Mouse (Mus musculus): Measurements from ENCODE around the gene Rars. TPM values are rescaled to one million over a fixed set of nuclear protein-coding genes. Genes with fewer than 3 reads are reported as not detected.
"Not testable (repeated sequence)": the region's sequence is repeated elsewhere in the genome, so short reads cannot be mapped to it uniquely, and the experiment has no call there.

The Rars gene
- total and polyA plus RNA-seq, 2 experiments from 2014 or later = 41.3 to 61.9 TPM

DNA sequence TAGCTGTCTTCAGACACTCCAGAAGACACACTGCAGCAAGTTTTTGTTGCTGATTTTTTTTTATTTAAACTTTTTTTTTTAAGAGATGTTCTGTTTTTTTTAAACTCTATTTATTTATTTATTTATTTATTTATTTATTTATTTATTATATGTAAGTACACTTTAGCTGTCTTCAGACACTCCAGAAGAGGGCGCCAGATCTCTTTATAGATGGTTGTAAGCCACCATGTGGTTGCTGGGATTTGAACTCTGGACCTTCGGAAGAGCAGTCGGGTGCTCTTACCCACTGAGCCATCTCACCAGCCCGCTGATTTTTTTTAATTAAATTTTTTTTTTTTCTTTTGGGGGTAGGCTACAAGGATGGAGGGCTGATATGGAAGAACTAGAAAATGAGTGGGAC, 8.3 kb upstream of the Rars start:
- not testable (repeated sequence) for H3K9ac ChIP-seq (replicated peaks; ENCODE audit: low read length, poor library complexity, severe bottlenecking); H3K27me3 ChIP-seq (ENCODE audit: insufficient read depth, low read length); H3K4me1 ChIP-seq (ENCODE audit: insufficient read depth, low read length); H3K27ac ChIP-seq (ENCODE audit: low read depth, low read length); H3K4me3 ChIP-seq (ENCODE audit: low read depth, low read length); H3K9me3 ChIP-seq (ENCODE audit: low read length); H3K4me2 ChIP-seq (ENCODE audit: low read depth, low read length, poor library complexity, severe bottlenecking); ATAC-seq (ENCODE audit: low FRiP score); DNase-seq (ENCODE audit: low spot score)
- peaks cover 13% of the 10 kb centered on the region for H3K36me3 ChIP-seq (ENCODE audit: insufficient read depth, low read length)
- 0 out of 2 replicates have a peak, but pooled peaks have one; percentile 3 for TF ChIP-seq CTCF (IDR thresholded peaks at IDR 0.05)
- 83% methylated on average over 4 of the region's 4 CpGs for WGBS

- no peak overlapping the region for H3K4me2 ChIP-seq (ENCODE audit: low read depth, low read length, poor library complexity, severe bottlenecking)
- peaks cover 13% of the 10 kb centered on the region; the same call in 1 of the 2 replicates for H3K36me3 ChIP-seq (ENCODE audit: insufficient read depth, low read length)
- no peaks in the 10 kb centered on the region for H3K4me1 ChIP-seq (ENCODE audit: insufficient read depth, low read length)
- DNase-seq (ENCODE audit: low spot score) (no peak), ATAC-seq (ENCODE audit: low FRiP score) (no peak)
- H3K27me3 ChIP-seq (ENCODE audit: insufficient read depth, low read length) = no peaks in the 10 kb centered on the region
- TF ChIP-seq CTCF (IDR thresholded peaks at IDR 0.05) = no peak
- no peak overlapping the region for H3K27ac ChIP-seq (ENCODE audit: low read depth, low read length)
- no peak overlapping the region for H3K4me3 ChIP-seq (ENCODE audit: low read depth, low read length)
- H3K9me3 ChIP-seq (ENCODE audit: low read length) = no peaks in the 10 kb centered on the region
- H3K9ac ChIP-seq (replicated peaks; ENCODE audit: low read length, poor library complexity, severe bottlenecking) = no peak overlapping the region
- 85% methylated on average over 21 of the region's 21 CpGs for WGBS
These were observed 7.5 kb upstream of the Rars start for GRCm38 (mm10) chr11:35841738-35842325.

- H3K9me3 ChIP-seq (ENCODE audit: low read length); H3K4me2 ChIP-seq (ENCODE audit: low read depth, low read length, poor library complexity, severe bottlenecking); ATAC-seq (ENCODE audit: low FRiP score); H3K27me3 ChIP-seq (ENCODE audit: insufficient read depth, low read length); DNase-seq (ENCODE audit: low spot score); H3K9ac ChIP-seq (replicated peaks; ENCODE audit: low read length, poor library complexity, severe bottlenecking); H3K4me3 ChIP-seq (ENCODE audit: low read depth, low read length); H3K4me1 ChIP-seq (ENCODE audit: insufficient read depth, low read length); H3K27ac ChIP-seq (ENCODE audit: low read depth, low read length): not testable (repeated sequence)
- peaks cover 10% of the 10 kb centered on the region; the same call in 1 of the 2 replicates for H3K36me3 ChIP-seq (ENCODE audit: insufficient read depth, low read length)
- WGBS = 95% methylated on average over 4 of the region's 4 CpGs
These were observed 6.5 kb upstream of the Rars start for GRCm38 (mm10) chr11:35840806-35841205.

DNA sequence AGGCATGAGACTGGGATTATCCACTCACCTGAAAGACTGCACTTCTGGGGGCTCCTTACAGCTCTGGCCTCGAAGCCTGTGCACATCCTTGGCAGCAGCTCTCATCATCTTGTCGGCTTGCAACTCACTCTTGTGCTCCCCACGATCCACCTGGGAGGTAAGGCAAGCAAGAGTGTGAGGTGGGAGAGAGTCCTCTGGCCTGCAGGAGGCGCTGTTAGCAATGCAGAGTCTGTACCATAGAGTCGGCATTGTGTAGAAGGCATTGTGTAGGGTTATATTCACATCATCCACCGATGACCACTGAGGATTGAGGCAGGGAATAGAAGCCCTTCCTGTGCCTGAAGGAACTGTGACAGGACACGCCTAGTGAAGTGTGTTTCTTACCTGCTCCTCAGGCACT, 6.0 kb upstream of the Rars start:
- no peaks in the 10 kb centered on the region for H3K4me1 ChIP-seq (ENCODE audit: insufficient read depth, low read length)
- H3K4me2 ChIP-seq (ENCODE audit: low read depth, low read length, poor library complexity, severe bottlenecking) = no peak overlapping the region
- H3K9ac ChIP-seq (replicated peaks; ENCODE audit: low read length, poor library complexity, severe bottlenecking) = no peak overlapping the region
- ATAC-seq (ENCODE audit: low FRiP score) = no peak
- 81% methylated on average over 7 of the region's 7 CpGs for WGBS
- H3K27ac ChIP-seq (ENCODE audit: low read depth, low read length) = no peak overlapping the region
- DNase-seq (ENCODE audit: low spot score) = no peak
- H3K36me3 ChIP-seq (ENCODE audit: insufficient read depth, low read length) = peaks cover 10% of the 10 kb centered on the region; the same call in 1 of the 2 replicates
- no peaks in the 10 kb centered on the region for H3K27me3 ChIP-seq (ENCODE audit: insufficient read depth, low read length)
- peak; percentile 61 for TF ChIP-seq CTCF (IDR thresholded peaks at IDR 0.05)
- H3K9me3 ChIP-seq (ENCODE audit: low read length) = no peaks in the 10 kb centered on the region
- no peak overlapping the region for H3K4me3 ChIP-seq (ENCODE audit: low read depth, low read length)

DNA sequence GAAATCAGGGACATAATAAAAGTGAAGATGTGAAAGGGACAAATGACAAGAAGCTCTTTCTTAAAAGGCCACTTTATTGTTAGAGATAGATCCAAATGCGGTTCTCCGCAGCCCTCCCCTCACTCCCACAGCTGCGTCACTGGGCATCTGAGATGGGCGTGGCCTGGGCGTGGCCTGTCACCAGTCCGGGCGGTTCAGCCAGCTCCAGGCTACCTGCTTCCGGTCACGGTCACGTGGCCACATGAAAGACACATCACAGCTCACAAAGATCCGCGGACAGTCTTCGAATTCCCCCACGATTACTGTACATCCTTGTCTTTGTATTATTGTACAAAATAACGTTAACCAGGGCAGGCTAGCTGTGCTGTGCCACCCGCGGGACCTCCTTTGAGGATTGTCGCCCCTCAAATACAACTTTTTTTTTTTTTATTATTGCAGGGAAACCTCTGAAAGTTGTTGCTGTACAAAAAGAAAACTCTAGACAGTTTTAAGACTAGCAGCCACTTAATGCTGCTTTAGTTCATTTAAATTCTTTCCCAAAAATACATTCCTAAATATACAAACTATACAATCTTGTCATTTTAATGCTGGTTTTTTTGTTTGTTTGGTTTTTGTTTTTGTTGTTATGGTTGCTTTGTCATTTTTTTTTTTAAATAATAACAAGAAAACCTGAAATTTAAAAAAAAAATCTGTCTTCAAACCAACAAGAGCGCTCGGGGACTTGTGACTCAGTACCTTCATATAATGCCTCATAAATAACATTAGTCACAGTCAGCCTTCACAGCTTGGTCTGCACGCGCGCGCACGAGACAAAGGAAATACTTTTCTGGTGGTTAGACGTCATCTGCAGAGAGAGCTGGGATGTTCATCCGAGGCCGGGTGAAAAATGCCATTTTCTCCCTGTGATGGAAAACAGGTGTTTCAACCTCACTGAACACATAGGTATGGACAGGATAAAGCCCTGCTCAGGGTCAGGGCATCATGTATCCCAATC, 4.3 kb upstream of the Rars start:
- Histone ChIP-seq H3K9ac (replicated peaks; ENCODE audit: low read length, poor library complexity, severe bottlenecking) (no peak overlapping the region; the same call in 1 of the 2 replicates), H3K4me1 (ENCODE audit: insufficient read depth, low read length) (no peaks in the 10 kb centered on the region), H3K36me3 (ENCODE audit: insufficient read depth, low read length) (peaks cover 8% of the 10 kb centered on the region; the same call in 1 of the 2 replicates), H3K4me3 (ENCODE audit: low read depth, low read length) (peak overlapping the region; percentile 18; the same call in 1 of the 2 replicates), H3K27me3 (ENCODE audit: insufficient read depth, low read length) (no peaks in the 10 kb centered on the region), H3K9me3 (ENCODE audit: low read length) (no peaks in the 10 kb centered on the region), H3K27ac (ENCODE audit: low read depth, low read length) (no peak overlapping the region), H3K4me2 (ENCODE audit: low read depth, low read length, poor library complexity, severe bottlenecking) (peak overlapping the region; percentile 42)
- peak; percentile 81 for DNase-seq (ENCODE audit: low spot score)
- TF ChIP-seq CTCF (IDR thresholded peaks at IDR 0.05) = no peak
- ATAC-seq (ENCODE audit: low FRiP score) = peak; percentile 57; the same call in 1 of the 2 replicates
- 16% methylated on average over 28 of the region's 28 CpGs for WGBS
